Mouse (Mus musculus) heart, postnatal 0 days (tissue): ENCODE data around the gene Fam171a1.

Experiments used
- CTCF ChIP-seq: IDR thresholded peaks from 2 replicates; pipeline ENCODE4 v1.5.1; 2016; ENCODE audit warnings: antibody characterized with exemption, control low read depth, low read depth
- EP300 ChIP-seq: IDR thresholded peaks from 2 replicates; pipeline ENCODE4 v1.6.1; 2016; ENCODE audit warnings: antibody characterized with exemption, low read depth

- TF ChIP-seq CTCF (no peak), EP300 (no peak)
Measured at GRCm38 (mm10) chr2:3165890-3166605, 52.0 kb downstream of the Fam171a1 start.
